Mouse (Mus musculus) kidney, adult 2 months (tissue): Measurements from ENCODE around the gene Lrp8. TPM values are rescaled to one million over a fixed set of nuclear protein-coding genes. Genes with fewer than 3 reads are reported as not detected.

Experiments
- DNase-seq: peaks from one replicate; pipeline ENCODE4 v3.0.0; 2021
- H3K27ac ChIP-seq: fragments of 200-500 bp; 2 replicates; pipeline ENCODE4 v1.5.1; 2012; ENCODE audit warnings: low read depth, low read length, control low read depth, inconsistent platforms; ENCODE audit not compliant: insufficient read depth
- H3K27me3 ChIP-seq: fragments of 200-500 bp; replicated peaks from 2 replicates; pipeline ENCODE4 v1.6.1; 2012; ENCODE audit warnings: mild to moderate bottlenecking, moderate library complexity, low read length, inconsistent platforms; ENCODE audit not compliant: control insufficient read depth, insufficient read depth
- H3K36me3 ChIP-seq: fragments of 200-500 bp; 2 replicates; pipeline ENCODE4 v1.6.1; 2012; ENCODE audit warnings: mild to moderate bottlenecking, moderate library complexity, low read length, inconsistent platforms; ENCODE audit not compliant: control insufficient read depth, insufficient read depth
- H3K4me1 ChIP-seq: fragments of 200-500 bp; 2 replicates; pipeline ENCODE4 v1.6.1; 2011; ENCODE audit warnings: low read length; ENCODE audit not compliant: control insufficient read depth, insufficient read depth
- H3K4me3 ChIP-seq: fragments of 200-500 bp; 2 replicates; pipeline ENCODE4 v1.5.1; 2011; ENCODE audit warnings: mild to moderate bottlenecking, low read depth, low read length, control low read depth; ENCODE audit not compliant: insufficient read depth
- CTCF ChIP-seq: fragments of 200-500 bp; conservative IDR thresholded peaks from 2 replicates; pipeline ENCODE4 v1.5.1; 2011; ENCODE audit warnings: low read depth, mild to moderate bottlenecking, control low read depth, low read length, moderate library complexity, mixed read lengths; ENCODE audit not compliant: insufficient read depth, insufficient read length
- POLR2A ChIP-seq: fragments of 200-500 bp; IDR thresholded peaks from one replicate; pipeline ENCODE4 v1.6.1; 2011; ENCODE audit warnings: low read depth, low read length, control low read depth
- WGBS: fragments of 180-500 bp; shearing (Covaris S2); methylation state at CpG from one replicate; pipeline ENCODE4 v1.1.7; 2018; 5-methylcytosine and 5-hydroxymethylcytosine counted together
- polyA plus RNA-seq: library from polyadenylated mRNA; depleted of rRNA; stranded (reverse); fragments of >200 nt; gene quantifications from 2 replicates; pipeline ENCODE4 v1.2.3, GENCODE M21; 2012; rRNA removed

Lrp8 gene
- polyA plus RNA-seq, 1 experiment = 2.8 TPM

DNA sequence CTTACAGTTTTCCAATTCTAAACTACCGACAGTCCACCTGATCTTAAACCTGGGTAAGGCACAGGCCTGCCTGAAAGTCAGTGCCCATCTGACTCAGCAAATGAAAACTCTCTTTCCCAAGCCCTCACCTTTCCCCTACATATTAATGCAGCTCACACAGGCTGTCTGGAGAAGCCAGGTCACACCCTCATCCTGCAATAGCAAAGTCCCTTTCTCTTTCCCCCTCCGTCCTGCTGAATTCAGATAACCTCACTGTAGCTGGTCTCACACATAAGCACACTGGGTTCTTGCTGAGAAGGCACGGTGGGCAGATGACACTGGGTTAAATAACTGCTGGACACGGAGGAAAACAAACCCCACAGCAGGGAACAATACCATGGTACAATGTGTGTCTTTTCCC is 119.9 kb downstream of the Lrp8 start:
- Histone ChIP-seq H3K27me3 (no peaks in the 10 kb centered on the region), H3K27ac (peak overlapping the region; percentile 96), H3K4me3 (peak overlapping the region; percentile 92), H3K4me1 (peaks cover 14% of the 10 kb centered on the region; the same call in 1 of the 2 replicates), H3K36me3 (no peaks in the 10 kb centered on the region)
- no peak for TF ChIP-seq CTCF
- no peak for TF ChIP-seq POLR2A
- WGBS = 14% methylated on average over 4 of the region's 4 CpGs
- DNase-seq = peak; percentile 85

DNA sequence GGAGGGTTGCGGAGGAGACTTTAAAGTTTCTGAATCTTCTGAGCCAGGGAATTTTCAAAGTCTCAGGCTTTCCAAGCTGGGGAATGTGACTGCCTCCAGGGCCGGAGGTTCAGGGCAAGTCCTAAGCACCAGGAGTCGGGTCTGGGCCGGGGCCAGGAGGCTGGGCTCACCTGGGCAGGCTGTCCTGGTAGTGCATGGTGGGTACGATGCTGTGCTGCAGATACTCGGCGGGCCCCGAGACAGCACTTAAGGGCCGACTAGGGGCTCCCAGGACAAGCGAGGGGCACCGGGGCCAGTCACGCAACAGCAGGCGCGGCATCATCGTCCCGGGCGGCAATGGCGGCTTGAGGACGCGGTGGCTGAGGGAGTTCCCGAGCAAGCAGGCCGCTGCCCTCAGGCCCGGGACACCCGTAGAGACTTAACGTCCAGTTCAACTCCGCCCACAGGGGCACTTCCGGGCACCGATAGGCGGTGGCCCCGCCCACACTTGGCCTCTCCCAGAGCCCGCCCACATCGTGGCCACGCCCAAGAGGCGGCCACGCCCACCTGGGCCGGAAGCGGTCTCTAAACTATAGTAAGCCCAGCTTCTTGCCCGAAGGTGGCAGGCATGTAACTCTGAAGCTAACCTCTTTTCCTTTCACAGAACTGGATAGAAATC is 121.2 kb downstream of the Lrp8 start, which contains the start of gene Cpt2:
Gene Cpt2, minus strand, starts transcription at position 466 of the 658 bp plus-strand sequence.
- Histone ChIP-seq H3K4me1 (peaks cover 14% of the 10 kb centered on the region; the same call in 1 of the 2 replicates), H3K27ac (peak within 1 kb of the TSS; percentile 96), H3K36me3 (no peaks in the 10 kb centered on the region), H3K27me3 (no peaks in the 10 kb centered on the region), H3K4me3 (peak within 1 kb of the TSS; percentile 92)
- DNase-seq = peak; percentile 98
- under 1% methylated on average over 38 of the region's 38 CpGs for WGBS
- TF ChIP-seq POLR2A = peak; percentile 88
- 0 out of 2 replicates have a peak, but pooled peaks have one; percentile 19 for TF ChIP-seq CTCF

DNA sequence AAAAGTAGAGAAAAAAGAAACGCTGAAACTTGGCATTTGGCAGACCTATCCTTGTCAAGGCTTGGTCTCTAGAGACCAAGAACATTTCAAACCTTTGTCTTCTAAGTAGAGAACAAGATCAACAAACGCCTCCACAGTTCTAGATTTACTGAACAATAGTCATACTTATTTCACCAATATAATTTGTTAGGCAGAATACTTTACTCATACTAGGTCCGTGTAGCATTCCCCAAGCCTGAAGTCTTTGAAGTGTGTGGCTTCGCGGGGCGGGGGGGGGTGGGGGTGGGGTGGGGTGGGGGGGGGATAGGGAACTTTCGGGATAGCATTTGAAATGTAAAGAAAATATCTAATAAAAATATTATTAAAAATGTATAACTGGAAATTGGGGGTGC is 121.7 kb downstream of the Lrp8 start:
- 36% methylated on average over 7 of the region's 7 CpGs for WGBS
- peaks cover 14% of the 10 kb centered on the region; the same call in 1 of the 2 replicates for H3K4me1 ChIP-seq
- no peak overlapping the region for H3K4me3 ChIP-seq
- no peaks in the 10 kb centered on the region for H3K36me3 ChIP-seq
- no peaks in the 10 kb centered on the region for H3K27me3 ChIP-seq
- H3K27ac ChIP-seq = no peak overlapping the region
- no peak for TF ChIP-seq CTCF
- no peak for TF ChIP-seq POLR2A
- no peak for DNase-seq

Other genes starting within 250 kb of the Lrp8 start
- gene Dmrtb1, start 118.0 kb upstream of the Lrp8 start, polyA plus RNA-seq = 0.11 and 0.20 TPM in 2 replicates
- gene Magoh, start 77.5 kb downstream of the Lrp8 start, polyA plus RNA-seq = 43.9 and 68.8 TPM in 2 replicates
- 36.4 and 45.9 TPM in 2 replicates for gene 0610037L13Rik, start 87.6 kb downstream of the Lrp8 start, polyA plus RNA-seq
- 169 and 173 TPM in 2 replicates for gene Cpt2, start 121.3 kb downstream of the Lrp8 start, polyA plus RNA-seq
- gene Slc1a7, start 166.1 kb downstream of the Lrp8 start, polyA plus RNA-seq = 0.03 and 0.16 TPM in 2 replicates